Mouse (Mus musculus) forebrain, postnatal 0 days (tissue): ENCODE measurements at regions not wholly inside any gene's neighbourhood (a gene's known extent, or its start where the extent isn't known, plus 50 kb on each side); places are given as distances from the start of the nearest gene placed in this dataset.

ENCODE experiments used
- ATAC-seq: fragments of 200-750 bp; cut with Nextera tagmentation; 2 replicates; pipeline ENCODE4 v1.8.0; 2017; ENCODE audit warnings: mild to moderate bottlenecking, moderate library complexity
- DNase-seq: peaks from one replicate; pipeline ENCODE4 v3.0.0-alpha.2; 2015
- H3K27ac ChIP-seq: fragments of 300-500 bp; sonication (generic); 2 replicates; pipeline ENCODE4 v1.5.1; 2014; ENCODE audit warnings: low read depth, mild to moderate bottlenecking, antibody characterized with exemption, low read length, moderate library complexity, mixed read lengths
- H3K27me3 ChIP-seq: fragments of 300-500 bp; sonication (generic); 2 replicates; pipeline ENCODE4 v1.6.1; 2014; ENCODE audit warnings: mild to moderate bottlenecking, low read length, mixed read lengths; ENCODE audit not compliant: insufficient read depth
- H3K36me3 ChIP-seq: fragments of 300-500 bp; sonication (generic); 2 replicates; pipeline ENCODE4 v1.6.1; 2014; ENCODE audit warnings: mild to moderate bottlenecking, moderate library complexity; ENCODE audit not compliant: insufficient read depth
- H3K4me1 ChIP-seq: fragments of 300-500 bp; sonication (generic); 2 replicates; pipeline ENCODE4 v1.6.1; 2014; ENCODE audit warnings: antibody characterized with exemption; ENCODE audit not compliant: insufficient read depth
- H3K4me2 ChIP-seq: fragments of 300-500 bp; sonication (generic); 2 replicates; pipeline ENCODE4 v1.6.1; 2014; ENCODE audit warnings: low read depth, mild to moderate bottlenecking, moderate library complexity
- H3K4me3 ChIP-seq: fragments of 300-500 bp; sonication (generic); 2 replicates; pipeline ENCODE4 v1.5.1; 2014; ENCODE audit warnings: low read depth, low read length, mixed read lengths
- H3K9ac ChIP-seq: fragments of 300-500 bp; sonication (generic); 2 replicates; pipeline ENCODE4 v1.6.1; 2014; ENCODE audit warnings: mild to moderate bottlenecking
- H3K9me3 ChIP-seq: fragments of 300-500 bp; sonication (generic); 2 replicates; pipeline ENCODE4 v1.6.1; 2016; ENCODE audit warnings: low read length
- CTCF ChIP-seq: sonication (generic); IDR thresholded peaks from 2 replicates; pipeline ENCODE4 v1.5.1; 2016; ENCODE audit warnings: antibody characterized with exemption, control low read depth, low read depth
- WGBS: fragments of 180-500 bp; shearing (Covaris S2); extraction: QIAGEN DNeasy Blood & Tissue Kit; methylation state at CpG from one replicate; pipeline ENCODE4 v1.1.7; 2014; 5-methylcytosine and 5-hydroxymethylcytosine counted together

DNA sequence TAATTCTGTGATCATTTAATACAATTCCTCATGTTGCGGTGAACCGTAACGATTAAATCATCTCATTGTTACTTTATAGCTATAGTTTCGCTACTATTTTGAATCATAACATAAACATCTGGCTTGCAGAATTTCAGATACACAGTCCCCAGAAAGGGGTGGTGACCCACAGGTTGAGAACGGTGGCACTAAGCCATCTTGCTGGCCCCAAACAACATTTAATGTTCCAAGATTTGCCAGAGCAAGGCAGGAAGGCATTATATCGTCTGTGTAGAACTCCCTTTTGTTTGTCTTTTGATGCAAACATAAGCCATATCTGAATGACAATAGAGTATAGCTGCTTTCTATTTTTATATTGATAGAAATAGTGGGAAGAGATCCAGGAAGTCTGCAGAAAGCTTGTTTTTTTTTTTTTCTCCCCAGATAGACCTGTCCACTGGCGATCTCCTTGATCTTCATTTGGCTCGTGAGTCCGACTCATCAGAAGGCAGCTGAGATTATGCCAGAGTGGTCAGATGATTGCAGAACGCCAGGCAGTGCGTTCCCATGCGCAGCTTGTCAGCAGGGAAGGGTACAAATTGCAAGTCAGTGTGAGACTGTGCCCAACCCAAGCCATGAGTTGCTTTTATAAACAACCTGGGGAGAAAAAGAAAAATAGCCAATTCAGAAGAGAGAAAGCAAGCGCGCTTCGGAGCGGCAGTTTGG lies 213.9 kb downstream of the Dok5 start:
- Histone ChIP-seq H3K27ac (no peak overlapping the region), H3K27me3 (no peaks in the 10 kb centered on the region), H3K4me2 (peak overlapping the region; percentile 38), H3K4me1 (no peaks in the 10 kb centered on the region), H3K9ac (peak overlapping the region; percentile 31; the same call in 1 of the 2 replicates), H3K4me3 (no peak overlapping the region), H3K9me3 (no peaks in the 10 kb centered on the region), H3K36me3 (no peaks in the 10 kb centered on the region)
- ATAC-seq (peak; percentile 50; the same call in 1 of the 2 replicates), DNase-seq (peak; percentile 35)
- WGBS, result 32% methylated on average over 16 of the region's 16 CpGs
- no peak for TF ChIP-seq CTCF

DNA sequence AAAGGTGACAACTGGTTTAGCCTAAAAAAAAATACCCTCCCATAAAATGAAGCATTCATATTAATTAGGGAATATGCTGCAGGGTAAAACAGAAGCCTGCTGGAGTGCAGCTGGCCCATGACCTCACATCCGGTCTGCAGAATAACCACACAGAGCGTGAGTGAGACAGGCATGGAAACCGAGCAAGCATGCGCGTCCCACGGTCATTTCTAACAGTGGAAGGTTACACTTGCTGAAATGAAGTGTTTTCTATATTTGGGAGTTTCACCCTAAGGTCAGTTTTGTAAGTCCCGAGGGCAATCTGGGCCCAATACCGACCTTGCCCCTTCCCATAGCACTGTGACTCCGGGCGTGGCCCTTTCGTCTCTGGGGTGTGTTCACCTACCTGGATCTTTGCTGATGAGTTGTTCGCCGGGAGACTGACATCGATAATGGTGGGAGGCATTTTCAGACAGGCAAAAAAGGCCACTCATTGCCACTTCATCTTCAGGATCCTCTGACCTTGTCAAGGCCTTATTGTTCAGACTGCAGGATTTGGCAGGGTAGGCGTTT lies 214.6 kb downstream of the Dok5 start:
- Histone ChIP-seq H3K4me2 (peak overlapping the region; percentile 38), H3K36me3 (no peaks in the 10 kb centered on the region), H3K27ac (no peak overlapping the region), H3K9ac (no peak overlapping the region), H3K4me1 (no peaks in the 10 kb centered on the region), H3K9me3 (no peaks in the 10 kb centered on the region), H3K4me3 (no peak overlapping the region), H3K27me3 (no peaks in the 10 kb centered on the region)
- TF ChIP-seq CTCF, result no peak
- ATAC-seq (peak; percentile 65), DNase-seq (no peak)
- WGBS, result 72% methylated on average over 15 of the region's 15 CpGs

DNA sequence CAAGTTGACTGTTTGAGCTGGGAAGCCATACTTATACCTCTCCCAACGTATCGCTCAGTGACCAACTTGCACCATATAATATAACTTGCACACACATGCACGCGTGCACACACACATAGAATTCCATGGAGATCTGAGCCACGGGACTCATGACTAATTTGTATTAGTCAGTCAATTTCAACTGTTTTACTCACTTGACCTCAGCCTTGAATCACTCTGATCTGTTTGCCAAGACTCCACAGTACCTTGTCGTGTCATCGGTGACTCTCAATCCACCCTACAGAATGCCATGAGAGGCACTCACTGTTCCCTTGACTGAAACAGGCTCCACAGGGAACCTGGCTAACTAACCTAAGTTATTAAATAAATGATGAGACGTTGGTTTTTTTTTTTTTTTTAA lies 215.6 kb downstream of the Dok5 start:
- H3K27ac ChIP-seq, result no peak overlapping the region
- no peak overlapping the region for H3K4me2 ChIP-seq
- no peak for TF ChIP-seq CTCF
- no peaks in the 10 kb centered on the region for H3K27me3 ChIP-seq
- 91% methylated on average over 8 of the region's 8 CpGs for WGBS
- DNase-seq (no peak), ATAC-seq (no peak)
- H3K9me3 ChIP-seq, result no peaks in the 10 kb centered on the region
- no peak overlapping the region for H3K9ac ChIP-seq
- no peaks in the 10 kb centered on the region for H3K36me3 ChIP-seq
- no peaks in the 10 kb centered on the region for H3K4me1 ChIP-seq
- H3K4me3 ChIP-seq, result no peak overlapping the region

DNA sequence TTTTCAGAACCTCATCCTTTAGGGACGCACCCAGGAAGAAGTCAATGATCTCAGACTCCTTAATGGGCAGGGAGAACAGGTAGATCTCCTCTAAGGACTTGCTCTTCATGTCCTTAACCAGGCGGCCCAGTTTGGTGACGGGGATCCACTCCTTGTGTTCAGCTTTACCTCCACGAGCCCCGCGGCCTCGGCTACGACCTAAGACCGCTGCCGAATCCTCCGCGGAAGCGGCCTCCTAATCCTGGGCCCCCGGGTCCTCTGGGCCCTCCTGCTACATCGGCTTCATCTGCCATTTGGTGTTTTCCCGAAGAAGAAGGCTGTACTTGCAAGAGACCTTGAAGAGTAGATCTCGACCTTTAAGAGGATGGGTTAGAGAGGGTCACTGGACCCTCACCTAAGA lies 223.0 kb downstream of the Dok5 start:
- Histone ChIP-seq H3K4me3 (no peak overlapping the region), H3K9me3 (no peaks in the 10 kb centered on the region), H3K27me3 (no peaks in the 10 kb centered on the region), H3K4me1 (no peaks in the 10 kb centered on the region), H3K9ac (no peak overlapping the region), H3K36me3 (no peaks in the 10 kb centered on the region), H3K27ac (no peak overlapping the region), H3K4me2 (no peak overlapping the region)
- WGBS, result 93% methylated on average over 17 of the region's 17 CpGs
- ATAC-seq (no peak), DNase-seq (no peak)
- TF ChIP-seq CTCF, result no peak

DNA sequence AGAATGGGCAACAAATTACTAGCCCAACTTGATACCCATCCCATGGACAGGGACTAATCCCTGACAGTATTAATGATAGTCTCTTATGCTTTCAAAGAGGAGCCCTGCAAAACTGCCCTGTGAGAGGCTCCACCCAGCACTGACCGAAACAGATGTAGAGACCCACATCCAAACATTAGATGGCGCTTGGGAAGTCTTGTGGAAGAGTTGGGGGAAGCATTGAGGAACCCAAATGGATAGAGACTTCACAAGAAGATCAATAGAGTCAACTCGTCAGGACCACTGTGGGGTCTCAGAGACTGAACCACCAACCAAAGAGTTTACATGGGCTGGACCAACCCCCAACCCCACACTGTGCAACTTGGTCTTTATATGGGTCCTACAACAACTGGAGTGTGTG lies 225.2 kb downstream of the Dok5 start:
- 86% methylated on average over 3 of the region's 3 CpGs for WGBS
- TF ChIP-seq CTCF, result no peak
- H3K9ac ChIP-seq, result no peak overlapping the region
- no peak overlapping the region for H3K4me3 ChIP-seq
- H3K4me1 ChIP-seq, result no peaks in the 10 kb centered on the region
- no peak for DNase-seq
- H3K36me3 ChIP-seq, result no peaks in the 10 kb centered on the region
- no peak overlapping the region for H3K27ac ChIP-seq
- no peak overlapping the region for H3K4me2 ChIP-seq
- no peaks in the 10 kb centered on the region for H3K9me3 ChIP-seq
- no peaks in the 10 kb centered on the region for H3K27me3 ChIP-seq
- no peak for ATAC-seq

DNA sequence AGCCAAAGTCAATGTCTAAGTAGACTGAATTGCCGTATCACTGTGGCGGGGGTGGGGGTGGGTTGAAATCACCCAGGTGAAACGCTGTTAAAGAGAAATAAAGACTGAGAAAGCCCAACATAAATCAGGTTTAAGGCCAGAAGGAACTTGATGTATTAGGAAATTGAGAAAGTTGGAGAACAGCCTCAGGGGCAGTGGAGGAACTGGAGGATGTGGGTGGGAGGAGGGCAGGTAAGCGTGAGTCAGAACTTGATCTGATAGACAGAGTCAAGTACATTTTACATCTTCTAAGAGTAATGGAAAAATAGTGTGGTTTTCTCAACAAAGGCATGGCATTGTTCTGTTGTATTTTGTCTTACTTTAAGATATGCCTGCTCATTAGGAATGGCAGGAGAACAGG lies 228.8 kb downstream of the Dok5 start:
- H3K9me3 ChIP-seq, result no peaks in the 10 kb centered on the region
- H3K36me3 ChIP-seq, result no peaks in the 10 kb centered on the region
- no peak overlapping the region for H3K4me2 ChIP-seq
- DNase-seq (no peak), ATAC-seq (no peak)
- no peaks in the 10 kb centered on the region for H3K27me3 ChIP-seq
- H3K9ac ChIP-seq, result no peak overlapping the region
- no peak overlapping the region for H3K27ac ChIP-seq
- no peaks in the 10 kb centered on the region for H3K4me1 ChIP-seq
- no peak overlapping the region for H3K4me3 ChIP-seq
- WGBS, result 93% methylated on average over 4 of the region's 4 CpGs
- TF ChIP-seq CTCF, result no peak

DNA sequence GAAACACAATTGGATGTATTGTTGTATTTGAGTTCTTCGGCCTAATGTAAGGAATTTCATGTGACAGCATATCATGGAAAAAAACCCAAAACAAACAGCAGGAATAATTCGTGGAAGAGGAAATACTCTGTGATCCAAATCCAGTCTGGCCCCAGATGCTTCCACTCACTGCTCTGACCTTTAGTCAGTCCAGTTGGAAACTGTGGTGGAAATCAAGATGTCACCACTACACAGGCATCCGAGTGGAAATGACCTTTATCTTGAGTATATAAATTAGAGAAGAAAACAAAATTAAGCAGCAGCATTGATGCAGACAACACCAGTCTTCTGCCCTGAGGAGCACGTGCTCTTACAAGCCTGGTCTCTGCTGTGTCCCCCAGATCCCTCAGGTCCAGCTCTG lies 230.9 kb downstream of the Dok5 start:
- DNase-seq (no peak), ATAC-seq (no peak)
- Histone ChIP-seq H3K4me1 (no peaks in the 10 kb centered on the region), H3K4me3 (no peak overlapping the region), H3K9me3 (no peaks in the 10 kb centered on the region), H3K27ac (no peak overlapping the region), H3K4me2 (no peak overlapping the region), H3K36me3 (no peaks in the 10 kb centered on the region), H3K27me3 (no peaks in the 10 kb centered on the region), H3K9ac (no peak overlapping the region)
- 84% methylated on average over 4 of the region's 4 CpGs for WGBS
- no peak for TF ChIP-seq CTCF
